Mouse (Mus musculus) stomach, embryonic 16.5 days (tissue): Measurements from ENCODE around the gene Zfp62. TPM values are rescaled to one million over a fixed set of nuclear protein-coding genes. Genes with fewer than 3 reads are reported as not detected.

Experiments used
- ATAC-seq: fragments of 200-750 bp; cut with Nextera tagmentation; 2 replicates; pipeline ENCODE4 v1.8.0; 2017; ENCODE audit warnings: moderate number of reproducible peaks, moderate TSS enrichment; ENCODE audit not compliant: insufficient read depth, low FRiP score
- H3K27ac ChIP-seq: fragments of 300-500 bp; sonication (generic); 2 replicates; pipeline ENCODE4 v1.5.1; 2014; ENCODE audit warnings: low read length
- H3K27me3 ChIP-seq: fragments of 300-500 bp; sonication (generic); 2 replicates; pipeline ENCODE4 v1.6.1; 2014; ENCODE audit warnings: low read length, control low read depth, mixed read lengths; ENCODE audit not compliant: control insufficient read depth, insufficient read depth
- H3K36me3 ChIP-seq: fragments of 300-500 bp; sonication (generic); 2 replicates; pipeline ENCODE4 v1.6.1; 2014; ENCODE audit warnings: low read length; ENCODE audit not compliant: control insufficient read depth, insufficient read depth
- H3K4me1 ChIP-seq: fragments of 300-500 bp; sonication (generic); 2 replicates; pipeline ENCODE4 v1.6.1; 2014; ENCODE audit warnings: low read length, control low read depth, mixed read lengths; ENCODE audit not compliant: control insufficient read depth, insufficient read depth
- H3K4me2 ChIP-seq: fragments of 300-500 bp; sonication (generic); 2 replicates; pipeline ENCODE4 v1.6.1; 2014; ENCODE audit warnings: low read depth, low read length, mixed read lengths
- H3K4me3 ChIP-seq: fragments of 300-500 bp; sonication (generic); replicated peaks from 2 replicates; pipeline ENCODE4 v1.5.1; 2014; ENCODE audit warnings: mild to moderate bottlenecking, low read length
- H3K9ac ChIP-seq: fragments of 300-500 bp; sonication (generic); 2 replicates; pipeline ENCODE4 v1.6.1; 2014; ENCODE audit warnings: low read length
- H3K9me3 ChIP-seq: fragments of 300-500 bp; sonication (generic); replicated peaks from 2 replicates; pipeline ENCODE4 v1.6.1; 2016; ENCODE audit warnings: low read length, control low read depth; ENCODE audit not compliant: control insufficient read depth
- WGBS: fragments of 180-500 bp; shearing (Covaris S2); extraction: QIAGEN DNeasy Blood & Tissue Kit; methylation state at CpG from one replicate; pipeline ENCODE4 v1.1.7; 2014; 5-methylcytosine and 5-hydroxymethylcytosine counted together
- polyA plus RNA-seq: library from polyadenylated mRNA; unstranded; fragments of >200 nt; fragmentation: Nextera tagmentation; extraction: Ambion mirVana; gene quantifications from 2 replicates; pipeline ENCODE4 v1.2.1, GENCODE M21; 2015

Zfp62 gene
- polyA plus RNA-seq, 1 experiment from 2014 or later: 32.9 TPM

DNA sequence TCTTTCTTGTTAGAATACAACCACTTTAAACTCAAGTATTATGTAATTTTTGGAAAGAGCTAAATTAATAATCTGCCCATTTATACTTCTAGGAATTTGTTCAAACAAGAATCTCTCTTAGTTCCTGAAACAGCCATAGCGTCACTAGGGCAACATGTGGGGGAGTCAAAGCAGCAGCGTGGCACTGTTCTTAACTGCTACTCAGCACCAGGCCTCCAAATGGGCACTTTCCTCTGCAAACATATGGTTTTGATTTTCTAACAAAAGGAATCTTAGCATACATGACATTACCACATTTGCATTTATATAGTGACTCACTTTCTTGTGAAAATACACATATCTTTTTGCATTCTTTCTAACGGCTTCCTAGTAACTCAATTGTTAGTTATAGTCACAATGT lies 29.7 kb downstream of the Zfp62 start:
- 67% methylated on average over 3 of the region's 3 CpGs for WGBS

DNA sequence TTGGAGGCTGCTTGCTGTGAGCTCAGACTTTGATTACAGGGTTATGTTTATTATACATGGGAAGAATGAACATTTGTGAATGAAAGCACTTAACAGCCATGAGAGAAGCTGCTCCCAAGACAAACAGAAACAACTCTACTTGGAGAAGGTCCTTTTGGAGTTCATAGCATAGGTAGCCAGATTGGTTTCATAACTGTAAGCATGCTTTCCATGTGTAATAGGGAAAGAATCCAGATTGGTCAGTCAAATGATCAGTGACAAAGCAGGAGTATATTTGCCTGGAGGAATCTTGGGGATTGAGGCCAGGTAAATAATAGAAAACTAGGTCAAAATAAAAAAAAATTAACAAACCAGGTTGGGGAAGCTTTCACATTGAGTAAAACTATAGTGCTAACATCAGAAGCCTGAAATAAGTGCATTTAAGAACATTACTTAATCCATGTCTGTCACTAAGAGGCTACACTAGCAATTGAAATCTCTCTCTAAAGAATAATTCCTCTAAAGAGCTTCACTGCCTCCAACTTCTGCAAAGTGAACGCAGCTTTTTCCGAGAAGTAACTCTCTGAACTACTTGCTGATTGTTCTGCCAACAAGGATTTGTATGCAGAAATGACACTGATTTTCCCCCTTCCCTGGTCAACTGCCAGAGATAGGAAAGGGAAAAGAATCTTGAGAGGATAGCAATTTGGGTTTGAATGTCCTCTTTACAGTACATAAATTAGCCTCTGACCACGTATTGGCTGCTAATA lies 32.5 kb downstream of the Zfp62 start:
- Histone ChIP-seq H3K4me3 (no peak overlapping the region), H3K9me3 (no peaks in the 10 kb centered on the region), H3K4me2 (no peak overlapping the region), H3K27ac (no peak overlapping the region), H3K36me3 (no peaks in the 10 kb centered on the region), H3K27me3 (no peaks in the 10 kb centered on the region), H3K9ac (no peak overlapping the region), H3K4me1 (no peaks in the 10 kb centered on the region)
- WGBS: 63% methylated on average over 3 of the region's 3 CpGs
- ATAC-seq: no peak

More for the DNA sequence above, 29.7 kb downstream of the Zfp62 start:
- H3K27me3 ChIP-seq: no peaks in the 10 kb centered on the region
- no peak overlapping the region for H3K4me3 ChIP-seq
- no peak overlapping the region for H3K27ac ChIP-seq
- H3K9ac ChIP-seq: no peak overlapping the region
- no peak for ATAC-seq
- no peak overlapping the region for H3K4me2 ChIP-seq
- H3K4me1 ChIP-seq: no peaks in the 10 kb centered on the region
- H3K36me3 ChIP-seq: no peaks in the 10 kb centered on the region
- H3K9me3 ChIP-seq: no peaks in the 10 kb centered on the region

DNA sequence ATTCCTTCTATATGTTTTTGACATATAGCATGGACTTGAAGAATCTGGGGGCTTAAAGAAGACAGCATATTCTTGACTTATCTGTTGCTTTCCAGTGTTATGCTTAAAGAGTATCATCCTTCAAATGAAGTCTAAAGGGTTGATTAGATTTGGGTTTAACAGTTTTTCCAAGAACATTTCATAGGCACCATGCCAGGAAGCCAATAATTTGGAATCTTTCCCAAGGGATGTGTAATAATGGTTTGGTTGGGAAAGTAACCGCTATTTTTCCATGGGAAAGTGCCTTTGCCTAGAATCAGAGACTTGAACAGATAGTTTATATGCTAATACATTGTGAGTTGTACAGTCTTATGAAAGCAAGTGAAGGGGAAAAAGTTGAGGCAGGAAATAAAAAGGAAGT lies 33.8 kb downstream of the Zfp62 start:
- H3K9me3 ChIP-seq: no peaks in the 10 kb centered on the region
- 64% methylated on average over 1 of the region's 1 CpGs for WGBS
- H3K4me2 ChIP-seq: no peak overlapping the region

DNA sequence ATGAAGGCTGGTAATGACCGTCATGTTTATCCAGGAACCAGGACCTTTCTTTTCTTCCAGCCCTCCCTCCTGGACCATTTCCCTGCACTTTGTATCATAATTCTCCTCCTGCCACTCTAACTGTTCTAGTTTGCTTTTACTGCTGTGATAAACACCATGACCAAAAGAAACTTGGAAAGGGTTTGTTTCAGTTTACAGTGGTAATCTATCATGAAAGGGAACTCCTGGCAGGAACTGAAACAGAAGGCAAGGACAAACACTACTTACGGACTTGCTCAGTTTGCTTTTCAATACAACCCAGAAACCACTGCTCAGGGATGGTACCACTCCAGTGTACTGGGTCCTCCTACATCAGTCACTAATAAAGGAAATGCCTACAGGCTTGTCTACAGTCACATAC lies 34.4 kb downstream of the Zfp62 start:
- Histone ChIP-seq H3K9me3 (no peaks in the 10 kb centered on the region), H3K4me2 (no peak overlapping the region), H3K4me3 (no peak overlapping the region), H3K27me3 (no peaks in the 10 kb centered on the region), H3K9ac (no peak overlapping the region), H3K36me3 (no peaks in the 10 kb centered on the region), H3K4me1 (no peaks in the 10 kb centered on the region), H3K27ac (no peak overlapping the region)
- 41% methylated on average over 2 of the region's 2 CpGs for WGBS
- ATAC-seq: no peak

More for the DNA sequence above, 33.8 kb downstream of the Zfp62 start:
- no peaks in the 10 kb centered on the region for H3K36me3 ChIP-seq
- no peaks in the 10 kb centered on the region for H3K27me3 ChIP-seq
- ATAC-seq: no peak
- H3K4me1 ChIP-seq: no peaks in the 10 kb centered on the region
- H3K4me3 ChIP-seq: no peak overlapping the region
- H3K27ac ChIP-seq: no peak overlapping the region
- no peak overlapping the region for H3K9ac ChIP-seq

- no peaks in the 10 kb centered on the region for H3K9me3 ChIP-seq
- peaks cover 11% of the 10 kb centered on the region for H3K4me1 ChIP-seq
- no peak overlapping the region for H3K4me2 ChIP-seq
- no peaks in the 10 kb centered on the region for H3K27me3 ChIP-seq
- WGBS: 52% methylated on average over 1 of the region's 1 CpGs
- H3K27ac ChIP-seq: no peak overlapping the region
- H3K36me3 ChIP-seq: no peaks in the 10 kb centered on the region
- no peak overlapping the region for H3K9ac ChIP-seq
- H3K4me3 ChIP-seq: no peak overlapping the region
- no peak for ATAC-seq
These were observed 37.2 kb downstream of the Zfp62 start for GRCm38 (mm10) chr11:49240310-49240709.

DNA sequence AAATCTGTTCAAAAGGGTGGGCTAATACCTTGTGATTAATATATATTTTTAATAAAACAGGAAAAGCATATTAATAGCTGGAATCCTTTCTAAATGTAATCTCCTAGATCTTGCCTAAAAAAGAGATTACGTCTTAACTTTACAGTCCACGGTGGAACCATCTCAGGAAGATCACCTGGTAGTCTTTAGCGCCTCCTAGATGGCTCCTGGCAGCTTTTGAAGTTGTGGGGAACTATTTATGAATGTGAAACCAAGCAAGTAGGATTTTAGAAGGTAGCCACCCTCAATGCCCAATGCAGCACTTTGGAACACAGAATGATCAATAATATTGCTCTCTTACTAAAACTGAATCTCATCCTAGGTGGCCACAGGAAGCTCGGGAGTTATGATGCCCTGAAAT lies 37.8 kb downstream of the Zfp62 start:
- H3K36me3 ChIP-seq: no peaks in the 10 kb centered on the region
- 77% methylated on average over 4 of the region's 4 CpGs for WGBS
- H3K27me3 ChIP-seq: no peaks in the 10 kb centered on the region
- no peak overlapping the region for H3K9ac ChIP-seq
- H3K4me2 ChIP-seq: no peak overlapping the region
- no peaks in the 10 kb centered on the region for H3K9me3 ChIP-seq
- H3K4me1 ChIP-seq: peaks cover 13% of the 10 kb centered on the region
- H3K27ac ChIP-seq: no peak overlapping the region
- no peak overlapping the region for H3K4me3 ChIP-seq
- ATAC-seq: no peak

DNA sequence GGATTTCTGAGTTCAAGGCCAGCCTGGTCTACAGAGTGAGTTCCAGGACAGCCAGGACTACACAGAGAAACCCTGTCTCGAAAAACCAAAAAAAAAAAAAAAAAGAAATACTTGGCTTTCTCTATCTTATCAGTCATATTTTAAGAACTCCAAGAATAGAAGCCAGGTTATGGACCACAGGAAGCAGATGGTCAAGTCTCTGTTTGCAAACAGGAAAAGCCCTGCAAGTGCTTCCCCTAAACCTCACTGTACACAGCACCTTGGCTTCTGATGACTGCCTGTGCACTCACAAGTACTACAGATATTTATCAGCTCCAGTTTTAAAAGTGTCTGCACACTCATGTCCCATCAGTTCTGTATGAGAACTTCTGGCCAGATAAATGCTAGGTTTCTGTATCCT lies 38.4 kb downstream of the Zfp62 start:
- Histone ChIP-seq H3K9ac (no peak overlapping the region), H3K4me3 (no peak overlapping the region), H3K4me2 (no peak overlapping the region), H3K4me1 (peaks cover 13% of the 10 kb centered on the region), H3K27me3 (no peaks in the 10 kb centered on the region), H3K9me3 (no peaks in the 10 kb centered on the region), H3K36me3 (no peaks in the 10 kb centered on the region), H3K27ac (no peak overlapping the region)
- whole genome bisulfite sequencing: 60% methylated on average over 1 of the region's 1 CpGs
- no peak for ATAC-seq

- Histone ChIP-seq H3K4me2 (peak overlapping the region; percentile 83), H3K27ac (peak overlapping the region; percentile 92), H3K9ac (peak overlapping the region; percentile 85), H3K4me1 (peaks cover 26% of the 10 kb centered on the region), H3K9me3 (no peaks in the 10 kb centered on the region), H3K27me3 (no peaks in the 10 kb centered on the region), H3K4me3 (peak overlapping the region; percentile 63), H3K36me3 (no peaks in the 10 kb centered on the region)
- ATAC-seq: no peak
- 19% methylated on average over 11 of the region's 11 CpGs for WGBS
These were observed 40.0 kb downstream of the Zfp62 start for GRCm38 (mm10) chr11:49242944-49243626.

GRCm38 (mm10) chr11:49243727-49244594 lies 40.9 kb downstream of the Zfp62 start, which contains the start of gene Mgat1:
Gene Mgat1 (plus strand): TSS chr11:49244191.
- Histone ChIP-seq H3K9ac (peak within 1 kb of the TSS; percentile 85), H3K4me3 (peak within 1 kb of the TSS; percentile 63), H3K4me1 (peaks cover 34% of the 10 kb centered on the region), H3K4me2 (peak within 1 kb of the TSS; percentile 83), H3K9me3 (no peaks in the 10 kb centered on the region), H3K27ac (peak within 1 kb of the TSS; percentile 92), H3K36me3 (no peaks in the 10 kb centered on the region), H3K27me3 (no peaks in the 10 kb centered on the region)
- ATAC-seq: peak; percentile 93
- WGBS: under 1% methylated on average over 59 of the region's 60 CpGs
